Mouse (Mus musculus): Measurements from ENCODE around the gene 6330409D20Rik. TPM values are rescaled to one million over a fixed set of nuclear protein-coding genes. Genes with fewer than 3 reads are reported as not detected.

Gene 6330409D20Rik
- polyA plus RNA-seq, 1 experiment from 2014 or later = 3.5 TPM

- no peak overlapping the region for H3K4me3 ChIP-seq (replicated peaks; ENCODE audit: low read length)
- no peak for ATAC-seq
- peaks cover 13% of the 10 kb centered on the region for H3K36me3 ChIP-seq (ENCODE audit: control insufficient read depth, insufficient read depth)
- no peak overlapping the region for H3K27ac ChIP-seq (ENCODE audit: low read length)
- H3K4me1 ChIP-seq (replicated peaks; ENCODE audit: control insufficient read depth, insufficient read depth, low read length) = 0 out of 2 replicates have a peak, but pooled peaks cover 2% of the 10 kb centered on the region
- H3K9me3 ChIP-seq (ENCODE audit: control insufficient read depth, low read length) = no peaks in the 10 kb centered on the region
- H3K4me2 ChIP-seq (ENCODE audit: low read length) = no peak overlapping the region
- no peaks in the 10 kb centered on the region for H3K27me3 ChIP-seq (replicated peaks; ENCODE audit: control insufficient read depth, insufficient read depth, low read length)
- no peak overlapping the region for H3K9ac ChIP-seq (replicated peaks; ENCODE audit: low read depth, low read length)
- 89% methylated on average over 15 of the region's 15 CpGs for WGBS
These were observed 56.0 kb downstream of the 6330409D20Rik start for GRCm38 (mm10) chr2:32684681-32685428.

- 91% methylated on average over 10 of the region's 10 CpGs for WGBS
These were observed 57.1 kb downstream of the 6330409D20Rik start for GRCm38 (mm10) chr2:32683701-32684100.

GRCm38 (mm10) chr2:32682721-32683417, 57.9 kb downstream of the 6330409D20Rik start:
- Histone ChIP-seq H3K4me1 (replicated peaks; ENCODE audit: control insufficient read depth, insufficient read depth, low read length) (no peaks in the 10 kb centered on the region), H3K27me3 (replicated peaks; ENCODE audit: control insufficient read depth, insufficient read depth, low read length) (no peaks in the 10 kb centered on the region), H3K4me3 (replicated peaks; ENCODE audit: low read length) (no peak overlapping the region), H3K36me3 (ENCODE audit: control insufficient read depth, insufficient read depth) (peaks cover 13% of the 10 kb centered on the region), H3K9me3 (ENCODE audit: control insufficient read depth, low read length) (no peaks in the 10 kb centered on the region), H3K4me2 (ENCODE audit: low read length) (no peak overlapping the region), H3K27ac (ENCODE audit: low read length) (no peak overlapping the region), H3K9ac (replicated peaks; ENCODE audit: low read depth, low read length) (no peak overlapping the region)
- WGBS = 83% methylated on average over 14 of the region's 14 CpGs
- no peak for ATAC-seq

More at GRCm38 (mm10) chr2:32683701-32684100, 57.1 kb downstream of the 6330409D20Rik start:
- Histone ChIP-seq H3K36me3 (ENCODE audit: control insufficient read depth, insufficient read depth) (peaks cover 13% of the 10 kb centered on the region), H3K9me3 (ENCODE audit: control insufficient read depth, low read length) (no peaks in the 10 kb centered on the region), H3K27ac (ENCODE audit: low read length) (no peak overlapping the region), H3K4me3 (replicated peaks; ENCODE audit: low read length) (no peak overlapping the region), H3K4me1 (replicated peaks; ENCODE audit: control insufficient read depth, insufficient read depth, low read length) (no peaks in the 10 kb centered on the region), H3K4me2 (ENCODE audit: low read length) (no peak overlapping the region), H3K9ac (replicated peaks; ENCODE audit: low read depth, low read length) (no peak overlapping the region), H3K27me3 (replicated peaks; ENCODE audit: control insufficient read depth, insufficient read depth, low read length) (no peaks in the 10 kb centered on the region)
- ATAC-seq = no peak

MicroRNAs within 50 kb of the gene (microRNA counts, 519-probe panel; counts per million panel counts)
- 1,958 counts per million, percentile 27 among the panel's probes with 10 or more counts for microRNA mmu-miR-2861

Small RNA genes within 50 kb of the gene (microRNA-seq; reads per million reads assigned to microRNA genes)
- gene Mir2861 = not detected
- not detected for gene Mir3960
- gene Mir8093 = not detected

Other genes starting within 250 kb of the 6330409D20Rik start
- gene Fam102a, start 205.7 kb downstream of the 6330409D20Rik start, polyA plus RNA-seq (2015; fragmentation: Nextera tagmentation; extraction: Ambion mirVana) = 4.7 and 5.6 TPM in 2 replicates
- 136 and 141 TPM in 2 replicates for gene Dpm2, start 170.2 kb downstream of the 6330409D20Rik start, polyA plus RNA-seq (2015; fragmentation: Nextera tagmentation; extraction: Ambion mirVana)
- 3.9 and 6.8 TPM in 2 replicates for gene Pip5kl1, start 166.2 kb downstream of the 6330409D20Rik start, polyA plus RNA-seq (2015; fragmentation: Nextera tagmentation; extraction: Ambion mirVana)
- gene 9430097D07Rik, start 165.3 kb downstream of the 6330409D20Rik start, polyA plus RNA-seq (2015; fragmentation: Nextera tagmentation; extraction: Ambion mirVana) = 0.42 and 0.60 TPM in 2 replicates
- 27.4 and 29.6 TPM in 2 replicates for gene St6galnac4, start 153.9 kb downstream of the 6330409D20Rik start, polyA plus RNA-seq (2015; fragmentation: Nextera tagmentation; extraction: Ambion mirVana)
- 18.3 and 21.6 TPM in 2 replicates for gene St6galnac6, start 141.3 kb downstream of the 6330409D20Rik start, polyA plus RNA-seq (2015; fragmentation: Nextera tagmentation; extraction: Ambion mirVana)
- 83.8 and 91.2 TPM in 2 replicates for gene Ak1, start 119.3 kb downstream of the 6330409D20Rik start, polyA plus RNA-seq (2015; fragmentation: Nextera tagmentation; extraction: Ambion mirVana)
- gene Eng, start 94.4 kb downstream of the 6330409D20Rik start, polyA plus RNA-seq (2015; fragmentation: Nextera tagmentation; extraction: Ambion mirVana) = 27.3 and 31.9 TPM in 2 replicates
- gene Fpgs, start 36.9 kb downstream of the 6330409D20Rik start, polyA plus RNA-seq (2015; fragmentation: Nextera tagmentation; extraction: Ambion mirVana) = 21.5 and 23.7 TPM in 2 replicates
- 82.2 and 85.0 TPM in 2 replicates for gene Cdk9, start 27.9 kb downstream of the 6330409D20Rik start, polyA plus RNA-seq (2015; fragmentation: Nextera tagmentation; extraction: Ambion mirVana)
- 41.9 and 43.0 TPM in 2 replicates for gene Sh2d3c, start 20.0 kb downstream of the 6330409D20Rik start, polyA plus RNA-seq (2015; fragmentation: Nextera tagmentation; extraction: Ambion mirVana)
- gene Tor2a, start 16.2 kb upstream of the 6330409D20Rik start, polyA plus RNA-seq (2015; fragmentation: Nextera tagmentation; extraction: Ambion mirVana) = 62.1 and 65.4 TPM in 2 replicates
- 0.41 and 0.62 TPM in 2 replicates for gene Ttc16, start 34.6 kb upstream of the 6330409D20Rik start, polyA plus RNA-seq (2015; fragmentation: Nextera tagmentation; extraction: Ambion mirVana)
- gene Ptrh1, start 34.8 kb upstream of the 6330409D20Rik start, polyA plus RNA-seq (2015; fragmentation: Nextera tagmentation; extraction: Ambion mirVana) = 5.4 and 6.9 TPM in 2 replicates
- 0.58 and 0.66 TPM in 2 replicates for gene Cfap157, start 43.4 kb upstream of the 6330409D20Rik start, polyA plus RNA-seq (2015; fragmentation: Nextera tagmentation; extraction: Ambion mirVana)
- gene Stxbp1, start 106.2 kb upstream of the 6330409D20Rik start, polyA plus RNA-seq (2015; fragmentation: Nextera tagmentation; extraction: Ambion mirVana) = 227 and 251 TPM in 2 replicates
- gene Fam129b, start 135.1 kb upstream of the 6330409D20Rik start, polyA plus RNA-seq (2015; fragmentation: Nextera tagmentation; extraction: Ambion mirVana) = 36.4 and 41.1 TPM in 2 replicates
- 101 and 105 TPM in 2 replicates for gene Rpl12, start 220.5 kb upstream of the 6330409D20Rik start, polyA plus RNA-seq (2015; fragmentation: Nextera tagmentation; extraction: Ambion mirVana)
- gene Lrsam1, start 220.6 kb upstream of the 6330409D20Rik start, polyA plus RNA-seq (2015; fragmentation: Nextera tagmentation; extraction: Ambion mirVana) = 18.1 and 21.9 TPM in 2 replicates
- 23.9 and 24.0 TPM in 2 replicates for gene Slc2a8, start 241.1 kb upstream of the 6330409D20Rik start, polyA plus RNA-seq (2015; fragmentation: Nextera tagmentation; extraction: Ambion mirVana)

All from forebrain, embryonic 16.5 days (tissue).